Mouse (Mus musculus): Measurements from ENCODE around the gene Slc35f3.

DNA sequence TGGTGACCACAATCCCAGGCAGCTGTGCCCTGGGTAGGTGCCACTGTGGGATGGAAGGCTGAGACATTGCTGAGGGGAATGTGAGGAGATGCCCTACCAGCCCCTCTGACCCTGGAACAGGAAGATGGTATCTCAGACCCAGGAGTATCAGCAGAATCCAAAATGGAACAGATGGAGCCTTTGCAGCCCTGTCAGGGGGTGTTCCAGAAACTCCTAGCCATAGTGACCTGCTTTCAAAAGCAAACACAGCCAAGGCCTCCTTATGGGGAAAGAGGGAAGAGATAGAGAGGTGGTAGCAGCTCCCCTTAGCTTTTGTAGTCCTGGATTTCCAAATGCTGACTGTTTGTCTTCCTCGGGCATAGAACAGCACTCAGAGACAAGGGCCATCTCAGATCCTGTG lies 27.8 kb downstream of the Slc35f3 start:
- TF ChIP-seq ZNF384 (IDR thresholded peaks at IDR 0.05; ENCODE audit: low read depth, low read length) (no peak), ZC3H11A (IDR thresholded peaks at IDR 0.05; ENCODE audit: borderline replicate concordance, low read depth, low read length) (no peak)
